Mouse (Mus musculus) thymus, adult 2 months (tissue): ENCODE results near the gene Msmp. TPM values are rescaled to one million over a fixed set of nuclear protein-coding genes. Genes with fewer than 3 reads are reported as not detected.

ENCODE experiments used
- DNase-seq: peaks from one replicate; pipeline ENCODE4 v3.0.0; 2021
- H3K27ac ChIP-seq: fragments of 200-500 bp; 2 replicates; pipeline ENCODE4 v1.5.1; 2012; ENCODE audit warnings: low read length, control low read depth; ENCODE audit not compliant: control insufficient read depth, insufficient read depth
- H3K27me3 ChIP-seq: fragments of 200-500 bp; 2 replicates; pipeline ENCODE4 v1.6.1; 2012; ENCODE audit warnings: mild to moderate bottlenecking, low read length, moderate library complexity, mixed read lengths; ENCODE audit not compliant: control insufficient read depth, insufficient read depth
- H3K36me3 ChIP-seq: fragments of 200-500 bp; 2 replicates; pipeline ENCODE4 v1.6.1; 2012; ENCODE audit warnings: mild to moderate bottlenecking, low read length, moderate library complexity; ENCODE audit not compliant: control insufficient read depth, insufficient read depth
- H3K4me1 ChIP-seq: fragments of 200-500 bp; replicated peaks from 2 replicates; pipeline ENCODE4 v1.6.1; 2012; ENCODE audit warnings: low read length; ENCODE audit not compliant: control insufficient read depth, insufficient read depth
- H3K4me3 ChIP-seq: fragments of 200-500 bp; 2 replicates; pipeline ENCODE4 v1.5.1; 2012; ENCODE audit warnings: mild to moderate bottlenecking, low read length, control low read depth, moderate library complexity; ENCODE audit not compliant: control insufficient read depth, insufficient read depth
- CTCF ChIP-seq: fragments of 200-500 bp; IDR thresholded peaks from 2 replicates; pipeline ENCODE4 v1.5.1; 2012; ENCODE audit warnings: mild to moderate bottlenecking, control low read depth, low read length, moderate library complexity, borderline replicate concordance; ENCODE audit not compliant: control insufficient read depth, poor library complexity, insufficient read depth; ENCODE audit errors: extremely low read depth
- POLR2A ChIP-seq: fragments of 200-500 bp; IDR thresholded peaks from 2 replicates; pipeline ENCODE4 v1.6.1; 2012; ENCODE audit warnings: mild to moderate bottlenecking, low read length, control low read depth, moderate library complexity; ENCODE audit not compliant: control insufficient read depth, poor library complexity, insufficient read depth; ENCODE audit errors: extremely low read depth
- WGBS: fragments of 180-500 bp; shearing (Covaris S2); methylation state at CpG from one replicate; pipeline ENCODE4 v1.1.7; 2018; 5-methylcytosine and 5-hydroxymethylcytosine counted together
- polyA plus RNA-seq: library from polyadenylated mRNA; depleted of rRNA; stranded (reverse); fragments of >200 nt; gene quantifications from 2 replicates; pipeline ENCODE4 v1.2.3, GENCODE M21; 2012

Msmp gene
- polyA plus RNA-seq, 1 experiment, result not detected

GRCm38 (mm10) chr4:43563601-43563875 lies 20.8 kb downstream of the Msmp start:
- no peak for TF ChIP-seq POLR2A
- TF ChIP-seq CTCF, result no peak
- H3K4me3 ChIP-seq, result no peak overlapping the region
- 77% methylated on average over 4 of the region's 4 CpGs for WGBS
- H3K27me3 ChIP-seq, result no peaks in the 10 kb centered on the region
- H3K36me3 ChIP-seq, result peaks cover 32% of the 10 kb centered on the region
- no peak overlapping the region for H3K27ac ChIP-seq
- no peak for DNase-seq
- peaks cover 26% of the 10 kb centered on the region for H3K4me1 ChIP-seq

GRCm38 (mm10) chr4:43562769-43563600 lies 21.3 kb downstream of the Msmp start:
- no peak for TF ChIP-seq POLR2A
- TF ChIP-seq CTCF, result no peak
- WGBS, result 3% methylated on average over 22 of the region's 22 CpGs
- H3K4me1 ChIP-seq, result peaks cover 32% of the 10 kb centered on the region
- H3K27me3 ChIP-seq, result no peaks in the 10 kb centered on the region
- peak overlapping the region; percentile 98 for H3K4me3 ChIP-seq
- peak overlapping the region; percentile 4; the same call in 1 of the 2 replicates for H3K27ac ChIP-seq
- DNase-seq, result no peak
- peaks cover 27% of the 10 kb centered on the region for H3K36me3 ChIP-seq

- Histone ChIP-seq H3K27me3 (no peaks in the 10 kb centered on the region), H3K4me3 (peak within 1 kb of the TSS; percentile 98), H3K36me3 (peaks cover 20% of the 10 kb centered on the region), H3K27ac (peak within 1 kb of the TSS; percentile 91), H3K4me1 (peaks cover 38% of the 10 kb centered on the region)
- TF ChIP-seq CTCF, result no peak
- TF ChIP-seq POLR2A, result peak; percentile 66; the same call in 1 of the 2 replicates
- peak; percentile 92 for DNase-seq
- WGBS, result 1% methylated on average over 62 of the region's 62 CpGs
Observed at GRCm38 (mm10) chr4:43561997-43562768, 22.1 kb downstream of the Msmp start, which contains the start of the genes Creb3 and Tln1. Gene Creb3, plus strand, starts transcription at chr4:43562332. Gene Tln1, minus strand, starts transcription at chr4:43562691.

GRCm38 (mm10) chr4:43561436-43561996 lies 22.8 kb downstream of the Msmp start:
- Histone ChIP-seq H3K4me3 (peak overlapping the region; percentile 98), H3K27ac (peak overlapping the region; percentile 91), H3K36me3 (peaks cover 13% of the 10 kb centered on the region), H3K4me1 (peaks cover 38% of the 10 kb centered on the region), H3K27me3 (no peaks in the 10 kb centered on the region)
- under 1% methylated on average over 16 of the region's 16 CpGs for WGBS
- no peak for TF ChIP-seq CTCF
- no peak for DNase-seq

- Histone ChIP-seq H3K27me3 (no peaks in the 10 kb centered on the region), H3K27ac (peak overlapping the region; percentile 93), H3K4me3 (peak overlapping the region; percentile 56), H3K4me1 (peaks cover 38% of the 10 kb centered on the region), H3K36me3 (peaks cover 13% of the 10 kb centered on the region)
- DNase-seq, result peak; percentile 18
- TF ChIP-seq CTCF (no peak), POLR2A (no peak)
- 2% methylated on average over 2 of the region's 2 CpGs for WGBS
Observed at GRCm38 (mm10) chr4:43560976-43561375, 23.3 kb downstream of the Msmp start.

GRCm38 (mm10) chr4:43560243-43560611 lies 24.1 kb downstream of the Msmp start:
- peak; percentile 22 for DNase-seq
- 8% methylated on average over 6 of the region's 6 CpGs for WGBS
- H3K4me1 ChIP-seq, result peaks cover 38% of the 10 kb centered on the region
- no peak overlapping the region for H3K27ac ChIP-seq
- H3K36me3 ChIP-seq, result peaks cover 14% of the 10 kb centered on the region
- no peak for TF ChIP-seq POLR2A
- TF ChIP-seq CTCF, result no peak
- H3K27me3 ChIP-seq, result no peaks in the 10 kb centered on the region
- H3K4me3 ChIP-seq, result peak overlapping the region; percentile 33
